Mouse (Mus musculus) cortical plate, adult 2 months (tissue): Measurements from ENCODE around the gene Orai2. TPM values are rescaled to one million over a fixed set of nuclear protein-coding genes. Genes with fewer than 3 reads are reported as not detected.
"Not testable (repeated sequence)": the region's sequence is repeated elsewhere in the genome, so short reads cannot be mapped to it uniquely, and the experiment has no call there.

ENCODE experiments used
- H3K27ac ChIP-seq: fragments of 200-500 bp; 2 replicates; pipeline ENCODE4 v1.5.1; 2012; ENCODE audit warnings: low read length, control low read depth, inconsistent platforms; ENCODE audit not compliant: insufficient read depth
- H3K4me1 ChIP-seq: fragments of 200-500 bp; 2 replicates; pipeline ENCODE4 v1.6.1; 2011; ENCODE audit warnings: low read length; ENCODE audit not compliant: control insufficient read depth, insufficient read depth
- H3K4me3 ChIP-seq: fragments of 200-500 bp; 2 replicates; pipeline ENCODE4 v1.5.1; 2011; ENCODE audit warnings: mild to moderate bottlenecking, low read length, control low read depth; ENCODE audit not compliant: insufficient read depth
- CTCF ChIP-seq: fragments of 200-500 bp; IDR thresholded peaks from 2 replicates; pipeline ENCODE4 v1.5.1; 2011; ENCODE audit warnings: mild to moderate bottlenecking, control low read depth, low read length; ENCODE audit not compliant: insufficient read depth; ENCODE audit errors: extremely low read depth
- POLR2A ChIP-seq: fragments of 200-500 bp; IDR thresholded peaks from 2 replicates; pipeline ENCODE4 v1.6.1; 2011; ENCODE audit warnings: mild to moderate bottlenecking, low read length, control low read depth; ENCODE audit not compliant: insufficient read depth; ENCODE audit errors: extremely low read depth
- polyA plus RNA-seq: library from polyadenylated mRNA; depleted of rRNA; stranded (reverse); fragments of >200 nt; gene quantifications from 2 replicates; pipeline ENCODE4 v1.2.3, GENCODE M21; 2012

Orai2 gene
- polyA plus RNA-seq, 1 experiment, result 54.6 TPM

DNA sequence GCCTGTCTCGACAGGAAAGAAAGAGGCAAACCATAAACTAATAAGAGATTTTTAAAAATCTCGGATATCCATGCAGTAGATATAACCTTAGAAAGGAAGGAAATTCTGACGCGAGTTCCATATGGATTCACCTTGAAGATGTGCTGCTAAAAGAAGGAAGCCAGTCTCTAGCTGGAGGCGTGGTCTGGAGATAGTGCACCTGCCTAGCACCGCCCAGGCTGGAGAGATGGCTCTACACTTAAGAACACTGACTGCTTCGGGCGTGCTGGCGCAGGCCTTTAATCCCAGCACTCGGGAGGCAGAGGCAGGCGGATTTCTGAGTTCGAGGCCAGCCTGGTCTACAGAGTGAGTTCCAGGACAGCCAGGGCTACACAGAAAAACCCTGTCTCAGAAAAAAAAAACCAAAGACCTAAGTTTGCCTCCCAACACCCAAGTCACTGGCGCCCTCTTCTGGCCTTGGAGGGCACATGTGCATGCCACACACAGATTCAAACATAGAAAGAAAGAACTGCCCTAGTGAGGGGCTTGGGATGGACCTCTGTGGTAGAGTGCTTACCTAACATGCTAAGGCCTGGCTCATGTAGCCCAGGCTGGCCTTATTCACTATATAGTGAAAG lies 32.7 kb downstream of the Orai2 start:
- peak; percentile 59 for TF ChIP-seq CTCF
- no peak for TF ChIP-seq POLR2A
- H3K4me3 ChIP-seq, result no peak overlapping the region
- 0 out of 2 replicates have a peak, but pooled peaks cover 1% of the 10 kb centered on the region for H3K4me1 ChIP-seq
- H3K27ac ChIP-seq, result no peak overlapping the region

- Histone ChIP-seq H3K4me3 (peak overlapping the region; percentile 59), H3K27ac (no peak overlapping the region), H3K4me1 (0 out of 2 replicates have a peak, but pooled peaks cover 1% of the 10 kb centered on the region)
- TF ChIP-seq POLR2A (no peak), CTCF (no peak)
These were observed 34.1 kb downstream of the Orai2 start for GRCm38 (mm10) chr5:136136292-136136990.

GRCm38 (mm10) chr5:136135571-136136291 lies 34.8 kb downstream of the Orai2 start, which contains the start of the genes Lrwd1 and Alkbh4:
Gene Lrwd1, minus strand, starts transcription at chr5:136136074.
Gene Alkbh4, plus strand, starts transcription at chr5:136136146.
- no peak within 1 kb of the TSS for H3K27ac ChIP-seq
- peak within 1 kb of the TSS; percentile 59 for H3K4me3 ChIP-seq
- peak; percentile 30; the same call in 1 of the 2 replicates for TF ChIP-seq CTCF
- peak; percentile 70; the same call in 1 of the 2 replicates for TF ChIP-seq POLR2A
- 0 out of 2 replicates have a peak, but pooled peaks cover 1% of the 10 kb centered on the region for H3K4me1 ChIP-seq

DNA sequence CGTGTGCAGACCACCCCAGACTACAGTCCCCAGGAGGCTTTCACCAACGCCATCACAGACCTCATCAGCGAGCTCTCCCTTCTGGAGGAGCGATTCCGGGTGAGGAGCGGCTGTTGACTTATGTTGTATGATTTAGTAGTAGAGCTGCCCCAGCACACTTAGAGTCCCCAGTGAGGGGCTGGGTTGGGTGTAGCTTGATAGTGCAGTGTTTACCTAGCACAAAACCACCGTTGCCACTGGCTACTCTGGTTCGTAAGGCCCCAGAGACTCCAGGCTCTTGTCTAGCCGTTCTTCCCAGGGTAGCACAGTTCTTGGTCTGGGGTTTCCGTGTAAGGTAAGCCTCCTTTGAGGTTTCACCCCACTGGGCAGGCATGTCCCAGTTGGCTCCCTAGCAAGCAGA lies 48.3 kb downstream of the Orai2 start:
- Histone ChIP-seq H3K27ac (no peak overlapping the region), H3K4me1 (no peaks in the 10 kb centered on the region; the same call in 1 of the 2 replicates), H3K4me3 (no peak overlapping the region)
- TF ChIP-seq POLR2A (no peak), CTCF (no peak)

- TF ChIP-seq CTCF (no peak), POLR2A (no peak)
- Histone ChIP-seq H3K27ac (no peak overlapping the region), H3K4me3 (peak overlapping the region; percentile 61), H3K4me1 (no peaks in the 10 kb centered on the region; the same call in 1 of the 2 replicates)
These were observed 53.8 kb downstream of the Orai2 start for GRCm38 (mm10) chr5:136116784-136117112.

DNA sequence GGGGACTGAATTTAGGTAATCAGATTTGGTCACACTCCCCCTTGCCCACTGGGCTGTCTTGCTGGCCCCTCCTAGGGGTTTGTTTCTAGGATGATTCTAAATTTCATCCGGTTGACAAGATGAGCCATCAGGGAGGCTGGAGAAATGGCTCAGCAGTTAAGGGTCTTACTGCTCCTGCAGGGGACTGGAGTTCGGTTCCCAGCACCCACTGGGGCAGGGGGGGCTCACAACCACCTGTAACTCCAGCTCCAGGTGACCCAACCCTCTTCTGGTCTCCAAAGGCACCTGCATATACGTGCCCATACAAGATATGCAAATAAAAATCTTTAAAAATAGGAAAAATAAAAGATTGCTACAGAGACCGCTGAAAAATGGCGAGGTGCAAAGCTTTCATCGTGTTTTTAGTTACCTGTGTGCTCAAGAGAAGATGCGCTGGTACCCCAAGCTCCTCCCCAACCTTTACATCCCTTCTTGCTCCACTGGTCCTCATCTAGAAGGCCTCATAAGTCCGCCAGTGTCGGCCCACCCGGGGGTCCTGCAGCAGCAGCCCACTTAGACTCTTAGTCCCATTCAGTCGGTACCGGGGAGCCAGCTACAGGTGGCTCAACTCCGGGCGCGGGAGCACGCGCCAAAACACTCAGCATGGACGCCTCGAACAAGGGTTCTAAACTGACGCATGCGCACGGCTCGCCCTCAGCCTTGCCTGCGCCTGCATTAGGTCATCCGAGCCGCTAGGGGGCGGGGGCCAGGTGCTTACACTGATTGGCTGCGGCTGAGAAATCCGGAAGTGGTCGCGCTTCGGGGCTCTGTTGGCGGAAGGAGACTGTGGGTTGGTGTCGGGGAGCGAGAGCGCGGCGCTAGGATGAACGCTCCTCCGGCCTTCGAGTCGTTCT lies 54.4 kb downstream of the Orai2 start, which contains the start of gene Polr2j:
Polr2j (plus strand) TSS at position 741 of the 893 bp plus-strand sequence.
- peak; percentile 78 for TF ChIP-seq CTCF
- peak; percentile 89 for TF ChIP-seq POLR2A
- H3K27ac ChIP-seq, result no peak within 1 kb of the TSS
- peak within 1 kb of the TSS; percentile 61 for H3K4me3 ChIP-seq
- H3K4me1 ChIP-seq, result no peaks in the 10 kb centered on the region; the same call in 1 of the 2 replicates

GRCm38 (mm10) chr5:136113546-136113945 lies 57.0 kb downstream of the Orai2 start:
- not testable (repeated sequence) for H3K4me3 ChIP-seq, H3K4me1 ChIP-seq, H3K27ac ChIP-seq

DNA sequence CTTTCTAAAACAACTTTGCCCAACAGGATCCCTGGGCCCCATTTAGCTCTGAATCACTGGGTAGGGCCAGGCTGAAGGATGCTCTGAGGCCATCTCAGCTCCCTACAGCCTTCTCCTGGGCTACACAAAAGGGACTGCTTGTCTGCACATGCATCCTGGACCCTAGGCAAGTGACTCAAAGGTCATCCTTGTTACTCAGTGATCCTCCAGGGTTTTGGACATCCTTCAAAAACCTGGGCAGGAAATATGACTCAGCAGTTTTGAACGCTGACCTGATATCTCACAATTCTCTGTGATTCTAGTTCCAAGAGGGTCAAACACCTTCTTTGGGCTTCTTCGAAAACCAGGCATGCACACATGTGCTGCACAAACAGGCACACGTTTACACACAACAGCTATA lies 61.5 kb downstream of the Orai2 start:
- no peak for TF ChIP-seq POLR2A
- no peak for TF ChIP-seq CTCF
- Histone ChIP-seq H3K27ac (no peak overlapping the region), H3K4me1 (no peaks in the 10 kb centered on the region), H3K4me3 (no peak overlapping the region)

GRCm38 (mm10) chr5:136108486-136108885 lies 62.0 kb downstream of the Orai2 start:
- no peak for TF ChIP-seq POLR2A
- TF ChIP-seq CTCF, result no peak
- H3K4me3 ChIP-seq, result no peak overlapping the region
- no peaks in the 10 kb centered on the region for H3K4me1 ChIP-seq
- H3K27ac ChIP-seq, result no peak overlapping the region

DNA sequence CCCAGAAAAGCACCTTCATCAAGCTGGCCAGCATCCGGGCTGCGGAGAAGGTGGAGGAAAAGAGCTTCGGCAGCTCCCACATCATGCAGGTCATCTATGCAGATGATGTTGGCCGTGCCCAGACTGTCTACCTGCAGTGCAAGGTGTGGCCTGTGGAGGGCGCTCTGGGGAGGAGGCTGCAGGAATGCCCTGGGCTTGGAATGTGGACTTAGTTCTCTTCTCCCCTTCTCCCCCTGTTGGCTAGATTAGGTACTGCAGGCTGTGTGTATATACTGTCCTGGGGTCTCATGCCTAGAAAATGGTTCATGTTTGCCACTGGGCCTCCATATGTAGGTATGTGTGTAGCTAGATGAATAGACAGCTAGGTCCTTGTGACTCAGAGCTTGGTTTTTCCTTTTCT lies 66.0 kb downstream of the Orai2 start:
- Histone ChIP-seq H3K4me1 (no peaks in the 10 kb centered on the region), H3K27ac (no peak overlapping the region), H3K4me3 (no peak overlapping the region)
- TF ChIP-seq CTCF, result peak; percentile 15; the same call in 1 of the 2 replicates
- TF ChIP-seq POLR2A, result no peak
